Mouse (Mus musculus) stomach, adult 2 months (tissue): Measurements from ENCODE around the gene Zfp414. TPM values are rescaled to one million over a fixed set of nuclear protein-coding genes. Genes with fewer than 3 reads are reported as not detected.

Experiments used
- polyA plus RNA-seq: library from polyadenylated mRNA; depleted of rRNA; stranded (reverse); fragments of >200 nt; gene quantifications from 2 replicates; pipeline ENCODE4 v1.2.3, GENCODE M21; 2012; rRNA removed

Gene Zfp414
- 36.2 and 39.0 TPM in 2 replicates for polyA plus RNA-seq

DNA sequence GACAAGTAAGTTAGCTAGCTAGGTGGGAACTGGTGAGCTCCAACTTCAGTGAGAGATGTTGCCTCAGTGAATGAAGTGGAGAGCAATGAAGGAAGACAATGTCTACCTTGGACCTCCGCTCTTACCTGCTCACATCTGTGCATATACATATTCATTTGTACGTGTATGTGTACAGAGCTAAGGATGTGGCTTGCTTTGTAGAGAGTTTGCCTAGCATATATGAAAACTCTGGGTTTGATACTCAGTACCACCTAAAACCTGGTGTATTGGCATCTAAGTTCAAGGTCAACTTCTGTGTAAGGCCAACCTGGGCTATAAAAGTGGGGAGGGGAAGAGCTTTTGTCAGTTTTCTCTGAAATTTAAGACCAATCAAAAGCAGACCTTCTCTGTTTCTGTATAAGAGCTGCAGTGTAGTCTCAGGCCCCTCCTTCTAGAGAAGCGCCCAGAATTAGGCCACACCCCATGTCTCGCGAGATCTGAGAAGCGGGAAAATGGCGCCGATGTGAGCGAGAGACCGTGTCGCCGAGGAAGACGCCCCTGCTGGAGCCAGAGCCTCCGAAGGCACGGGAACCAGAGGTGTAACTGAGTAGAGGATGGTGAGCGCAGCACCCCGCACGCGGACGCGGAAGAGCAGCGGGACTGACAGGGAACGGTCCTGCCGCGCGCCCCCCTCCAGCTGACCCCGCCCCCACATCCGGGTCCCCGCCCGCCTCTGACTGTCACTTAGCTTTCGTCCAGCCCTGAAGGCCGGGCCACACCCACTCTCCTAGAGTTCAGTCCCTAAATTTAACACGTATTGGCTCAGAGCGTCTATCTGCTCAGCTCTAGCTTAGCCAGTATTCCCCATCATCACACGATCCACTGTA lies at the start of gene Zfp414:
TSS of gene Zfp414 (plus strand) at position 470 of the 866 bp plus-strand sequence.

DNA sequence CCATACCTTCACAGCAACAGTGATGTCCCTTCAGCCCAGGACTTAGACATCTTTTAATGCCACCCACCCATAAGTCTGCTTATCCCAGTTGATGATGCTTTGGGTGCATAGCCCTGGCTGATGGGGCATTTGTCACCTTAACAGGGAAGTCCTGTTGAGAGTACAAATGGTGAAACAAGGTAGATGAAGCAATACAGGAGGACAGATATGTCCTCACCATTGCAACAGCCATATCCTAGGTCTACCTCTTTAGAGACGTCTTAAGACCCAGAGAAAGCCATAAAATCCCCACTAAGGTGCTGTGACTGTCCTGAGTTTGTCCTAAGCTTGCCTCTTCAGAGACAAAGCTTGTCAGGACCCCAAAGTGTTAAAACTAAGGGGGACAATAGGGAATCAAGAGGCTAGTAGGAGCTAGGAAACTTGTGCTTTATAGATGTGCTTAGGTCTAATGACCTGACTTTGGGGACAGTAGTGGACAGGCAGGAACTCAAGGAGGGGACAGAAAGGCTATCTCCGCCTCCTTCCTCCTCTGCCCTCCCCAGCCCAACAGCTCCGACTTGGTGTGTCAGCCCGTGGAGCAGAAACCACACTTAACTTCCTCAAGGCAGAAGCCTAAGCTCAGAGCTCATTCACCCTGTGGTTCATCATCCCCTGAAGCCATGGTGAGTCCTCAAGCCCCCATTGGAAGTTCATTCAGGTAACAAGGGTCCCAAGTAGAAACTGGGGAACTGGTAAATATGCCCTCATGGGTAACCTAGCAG lies 8.8 kb downstream of the Zfp414 start, which contains the start of gene Pram1:
TSS of gene Pram1 (plus strand) at position 541 of the 761 bp plus-strand sequence.

Other genes with a start within 250 kb of the Zfp414 start
- gene Zfp101, start 234.4 kb upstream of the Zfp414 start, polyA plus RNA-seq, result 0.22 and 0.28 TPM in 2 replicates
- 0.19 and 0.47 TPM in 2 replicates for gene Actl9, start 196.2 kb upstream of the Zfp414 start, polyA plus RNA-seq
- gene Adamts10, start 104.9 kb upstream of the Zfp414 start, polyA plus RNA-seq, result 19.4 and 23.0 TPM in 2 replicates
- gene Myo1f, start 73.4 kb upstream of the Zfp414 start, polyA plus RNA-seq, result 1.1 and 1.2 TPM in 2 replicates
- gene Pram1, start 9.0 kb downstream of the Zfp414 start, polyA plus RNA-seq, result 0.16 TPM in 1 of 2 replicates, not detected in the other
- gene Hnrnpm, start 57.8 kb downstream of the Zfp414 start, polyA plus RNA-seq, result 27.4 and 31.2 TPM in 2 replicates
- 42.8 and 60.2 TPM in 2 replicates for gene March2, start 89.6 kb downstream of the Zfp414 start, polyA plus RNA-seq
- 166 and 168 TPM in 2 replicates for gene Rab11b, start 131.4 kb downstream of the Zfp414 start, polyA plus RNA-seq
- gene Angptl4, start 152.7 kb downstream of the Zfp414 start, polyA plus RNA-seq, result 9.7 and 11.8 TPM in 2 replicates
- 19.7 and 19.8 TPM in 2 replicates for gene Kank3, start 181.4 kb downstream of the Zfp414 start, polyA plus RNA-seq
- gene Rps28, start 195.5 kb downstream of the Zfp414 start, polyA plus RNA-seq, result 241 and 248 TPM in 2 replicates
- 233 and 376 TPM in 2 replicates for gene Ndufa7, start 195.5 kb downstream of the Zfp414 start, polyA plus RNA-seq
- 13.4 and 44.6 TPM in 2 replicates for gene Cd320, start 214.0 kb downstream of the Zfp414 start, polyA plus RNA-seq
- gene Gm7029, start 244.7 kb downstream of the Zfp414 start, polyA plus RNA-seq, result not detected in 2 replicates